Mouse (Mus musculus) limb, embryonic 13.5 days (tissue): ENCODE results near the gene Asmt. TPM values are rescaled to one million over a fixed set of nuclear protein-coding genes. Genes with fewer than 3 reads are reported as not detected.
A peak's percentile ranks its signal among the peaks of the same experiment; 100 is the strongest.

Source experiments
- ATAC-seq: fragments of 200-750 bp; cut with Nextera tagmentation; 2 replicates; pipeline ENCODE4 v1.8.0; 2017; ENCODE audit warnings: low read depth, moderate number of reproducible peaks, moderate TSS enrichment; ENCODE audit not compliant: low FRiP score
- H3K27ac ChIP-seq: fragments of 300-500 bp; sonication (generic); 2 replicates; pipeline ENCODE4 v1.5.1; 2015; ENCODE audit warnings: inconsistent platforms, mild to moderate bottlenecking, moderate library complexity
- H3K27me3 ChIP-seq: fragments of 300-500 bp; sonication (generic); 2 replicates; pipeline ENCODE4 v1.6.1; 2015; ENCODE audit warnings: mild to moderate bottlenecking, inconsistent platforms
- H3K36me3 ChIP-seq: fragments of 300-500 bp; sonication (generic); 2 replicates; pipeline ENCODE4 v1.6.1; 2015; ENCODE audit warnings: inconsistent platforms, mild to moderate bottlenecking, moderate library complexity
- H3K4me1 ChIP-seq: fragments of 300-500 bp; sonication (generic); 2 replicates; pipeline ENCODE4 v1.6.1; 2015; ENCODE audit warnings: inconsistent platforms
- H3K4me2 ChIP-seq: fragments of 300-500 bp; sonication (generic); replicated peaks from 2 replicates; pipeline ENCODE4 v1.6.1; 2015; ENCODE audit warnings: inconsistent platforms, mild to moderate bottlenecking, moderate library complexity
- H3K4me3 ChIP-seq: fragments of 300-500 bp; sonication (generic); 2 replicates; pipeline ENCODE4 v1.5.1; 2015; ENCODE audit warnings: moderate library complexity, mild to moderate bottlenecking, inconsistent platforms
- H3K9ac ChIP-seq: fragments of 300-500 bp; sonication (generic); 2 replicates; pipeline ENCODE4 v1.6.1; 2015; ENCODE audit warnings: mild to moderate bottlenecking, inconsistent platforms
- H3K9me3 ChIP-seq: fragments of 300-500 bp; sonication (generic); 2 replicates; pipeline ENCODE4 v1.6.1; 2016; ENCODE audit warnings: inconsistent platforms
- WGBS: fragments of 180-500 bp; shearing (Covaris S2); methylation state at CpG from one replicate; pipeline ENCODE4 v1.1.7; 2015; 5-methylcytosine and 5-hydroxymethylcytosine counted together
- polyA plus RNA-seq: library from polyadenylated mRNA; unstranded; fragments of >200 nt; fragmentation: Nextera tagmentation; extraction: Ambion mirVana; gene quantifications from 2 replicates; pipeline ENCODE4 v1.2.1, GENCODE M21; 2015

The Asmt gene
- polyA plus RNA-seq = not detected in 2 replicates

GRCm38 (mm10) chrX:170672594-170673092 is at the start of gene Asmt:
Asmt (plus strand) TSS chrX:170672644.
- Histone ChIP-seq H3K36me3 (peaks cover 40% of the 10 kb centered on the region), H3K9ac (no peak within 1 kb of the TSS)

DNA sequence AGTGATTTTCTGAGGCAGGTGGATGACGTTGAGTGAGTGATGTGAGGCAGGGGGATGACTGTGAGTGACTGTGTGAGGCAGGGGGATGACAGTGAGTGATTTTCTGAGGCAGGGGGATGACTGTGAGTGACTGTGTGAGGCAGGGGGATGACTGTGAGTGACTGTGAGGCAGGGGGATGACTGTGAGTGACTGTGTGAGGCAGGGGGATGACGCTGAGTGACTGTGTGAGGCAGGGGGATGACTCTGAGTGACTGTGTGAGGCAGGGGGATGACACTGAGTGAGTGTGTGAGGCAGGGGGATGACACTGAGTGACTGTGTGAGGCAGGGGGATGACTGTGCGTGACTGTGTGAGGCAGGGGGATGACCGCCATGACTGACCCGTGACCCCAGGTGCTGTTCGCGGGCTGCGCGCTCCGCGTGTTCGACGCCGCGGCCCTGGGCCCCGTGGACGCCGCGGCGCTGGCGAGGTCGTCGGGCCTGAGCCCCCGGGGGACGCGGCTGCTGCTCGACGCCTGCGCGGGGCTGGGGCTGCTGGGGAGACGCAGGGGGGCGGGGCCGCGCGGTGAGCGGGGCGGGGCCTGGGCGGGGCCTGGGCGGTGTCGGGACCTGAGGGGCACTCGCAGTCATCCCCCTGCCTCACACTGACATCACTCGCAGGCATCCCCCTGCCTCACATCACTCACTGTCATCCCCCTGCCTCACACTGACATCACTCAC is 948 bp downstream of the Asmt start:
- H3K4me1 ChIP-seq = no peaks in the 10 kb centered on the region
- no peak overlapping the region for H3K27ac ChIP-seq
- no peak overlapping the region for H3K4me2 ChIP-seq
- 70% methylated on average over 37 of the region's 42 CpGs for WGBS
- no peaks in the 10 kb centered on the region for H3K27me3 ChIP-seq
- H3K9me3 ChIP-seq = peaks cover 53% of the 10 kb centered on the region
- peaks cover 40% of the 10 kb centered on the region for H3K36me3 ChIP-seq
- H3K9ac ChIP-seq = no peak overlapping the region
- peak; percentile 78 for ATAC-seq
- H3K4me3 ChIP-seq = no peak overlapping the region

More at GRCm38 (mm10) chrX:170672594-170673092, at the start of gene Asmt:
- ATAC-seq = 0 out of 2 replicates have a peak, but pooled peaks have one; percentile 44
- Histone ChIP-seq H3K4me2 (no peak within 1 kb of the TSS), H3K9me3 (peaks cover 50% of the 10 kb centered on the region), H3K27me3 (no peaks in the 10 kb centered on the region), H3K4me3 (no peak within 1 kb of the TSS), H3K4me1 (no peaks in the 10 kb centered on the region), H3K27ac (no peak within 1 kb of the TSS)
- WGBS = 96% methylated on average over 13 of the region's 16 CpGs

DNA sequence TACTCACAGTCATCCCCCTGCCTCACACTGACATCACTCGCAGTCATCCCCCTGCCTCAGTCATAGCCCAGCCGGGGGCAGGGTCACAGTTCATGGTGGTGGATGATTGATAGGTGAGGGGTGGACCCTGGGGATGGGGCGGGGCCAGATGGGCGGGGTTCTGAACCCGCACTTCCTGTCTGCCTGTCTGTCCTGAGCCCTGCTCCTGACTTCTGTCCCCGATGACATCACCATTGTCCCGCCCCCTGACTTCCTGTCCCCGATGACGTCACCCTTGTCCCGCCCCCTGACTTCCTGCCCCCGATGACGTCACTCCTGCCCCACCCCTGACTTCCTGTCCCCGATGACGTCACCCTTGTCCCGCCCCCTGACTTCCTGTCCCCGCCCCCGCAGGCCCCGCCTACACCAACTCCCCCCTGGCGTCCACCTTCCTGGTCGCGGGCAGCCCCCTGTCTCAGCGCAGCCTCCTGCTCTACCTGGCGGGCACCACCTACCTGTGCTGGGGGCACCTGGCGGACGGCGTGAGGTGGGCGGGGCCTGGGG is 1.9 kb downstream of the Asmt start:
- Histone ChIP-seq H3K9ac (no peak overlapping the region), H3K4me1 (no peaks in the 10 kb centered on the region), H3K9me3 (peaks cover 53% of the 10 kb centered on the region), H3K27me3 (no peaks in the 10 kb centered on the region), H3K27ac (no peak overlapping the region), H3K4me2 (no peak overlapping the region), H3K36me3 (peaks cover 40% of the 10 kb centered on the region), H3K4me3 (no peak overlapping the region)
- peak; percentile 69; the same call in 1 of the 2 replicates for ATAC-seq
- 81% methylated on average over 27 of the region's 27 CpGs for WGBS

DNA sequence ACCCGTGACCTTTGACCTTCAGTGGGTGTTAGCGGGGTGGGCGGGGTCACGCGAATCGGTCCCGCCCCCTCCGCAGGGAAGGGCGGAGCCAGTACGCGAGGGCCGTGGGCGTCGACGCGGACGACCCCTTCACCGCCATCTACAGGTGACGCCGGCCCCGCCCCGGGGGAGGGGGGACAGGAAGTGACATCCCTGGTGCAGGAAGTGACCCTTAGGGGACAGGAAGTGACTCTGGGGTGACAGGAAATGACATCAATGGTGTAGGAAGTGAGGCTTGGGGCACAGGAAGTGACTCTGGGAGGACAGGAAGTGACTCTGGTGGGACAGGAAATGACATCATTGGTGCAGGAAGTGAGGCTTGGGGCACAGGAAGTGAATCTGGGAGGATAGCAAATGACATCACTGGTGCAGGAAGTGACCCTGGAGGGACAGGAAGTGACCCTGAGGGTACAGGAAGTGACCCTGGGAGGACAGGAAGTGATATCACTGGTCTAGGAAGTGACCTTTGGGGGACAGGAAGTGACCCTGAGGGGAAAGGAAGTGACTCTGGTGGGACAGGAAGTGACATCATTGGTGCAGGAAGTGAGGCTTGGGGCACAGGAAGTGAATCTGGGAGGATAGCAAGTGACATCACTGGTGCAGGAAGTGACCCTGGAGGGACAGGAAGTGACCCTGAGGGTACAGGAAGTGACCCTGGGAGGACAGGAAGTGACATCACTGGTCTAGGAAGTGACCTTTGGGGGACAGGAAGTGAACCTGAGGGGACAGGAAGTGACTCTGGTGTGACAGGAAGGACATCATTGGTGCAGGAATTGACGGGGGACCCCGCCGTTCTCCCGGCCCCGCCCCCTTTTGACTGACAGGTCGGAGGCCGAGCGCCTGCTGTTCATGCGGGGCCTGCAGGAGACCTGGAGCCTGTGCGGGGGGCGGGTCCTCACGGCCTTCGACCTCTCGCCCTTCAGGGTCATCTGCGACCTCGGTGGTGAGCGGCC is 2.7 kb downstream of the Asmt start:
- no peaks in the 10 kb centered on the region for H3K27me3 ChIP-seq
- H3K4me3 ChIP-seq = no peak overlapping the region
- ATAC-seq = peak; percentile 46; the same call in 1 of the 2 replicates
- no peak overlapping the region for H3K9ac ChIP-seq
- WGBS = 93% methylated on average over 39 of the region's 39 CpGs
- H3K9me3 ChIP-seq = peaks cover 53% of the 10 kb centered on the region
- H3K4me1 ChIP-seq = no peaks in the 10 kb centered on the region
- H3K27ac ChIP-seq = no peak overlapping the region
- no peak overlapping the region for H3K4me2 ChIP-seq
- H3K36me3 ChIP-seq = peaks cover 40% of the 10 kb centered on the region

DNA sequence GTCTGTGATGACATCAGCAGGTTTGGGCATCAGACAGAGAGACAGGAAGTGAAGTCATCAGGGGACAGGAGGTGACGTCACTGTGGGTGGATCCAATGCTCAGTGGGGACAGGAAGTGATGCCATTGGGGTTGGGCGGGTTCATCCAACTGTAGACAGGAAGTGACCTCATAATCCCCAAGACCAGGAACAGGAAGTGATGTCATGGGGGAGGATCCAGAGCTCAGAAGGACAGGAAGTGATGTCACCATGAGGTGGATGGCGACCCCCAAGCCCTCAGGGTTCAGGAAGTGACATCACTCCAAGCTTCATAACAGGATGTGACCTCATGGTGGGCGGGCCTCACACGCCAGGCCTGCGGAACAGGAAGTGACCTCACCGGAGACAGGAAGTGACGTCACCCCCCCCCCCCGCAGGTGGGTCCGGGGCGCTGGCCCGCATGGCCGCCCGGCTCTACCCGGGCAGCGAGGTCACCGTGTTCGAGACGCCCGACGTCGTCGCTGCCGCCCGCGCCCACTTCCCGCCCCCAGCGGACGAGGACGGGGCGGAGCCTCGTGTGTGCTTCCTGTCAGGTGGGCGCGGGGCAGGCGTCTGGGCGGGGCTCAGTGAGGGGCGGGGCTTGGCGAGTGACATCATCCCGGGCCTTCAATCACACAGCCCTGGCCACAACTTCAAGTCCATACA is 3.6 kb downstream of the Asmt start:
- 94% methylated on average over 32 of the region's 39 CpGs for WGBS
- Histone ChIP-seq H3K9me3 (peaks cover 53% of the 10 kb centered on the region), H3K27me3 (no peaks in the 10 kb centered on the region), H3K36me3 (peaks cover 40% of the 10 kb centered on the region), H3K27ac (no peak overlapping the region), H3K9ac (no peak overlapping the region), H3K4me2 (no peak overlapping the region), H3K4me3 (no peak overlapping the region), H3K4me1 (no peaks in the 10 kb centered on the region)
- ATAC-seq = peak; percentile 22; the same call in 1 of the 2 replicates

GRCm38 (mm10) chrX:170676606-170677239 is 4.3 kb downstream of the Asmt start:
- H3K9ac ChIP-seq = no peak overlapping the region
- no peak overlapping the region for H3K27ac ChIP-seq
- H3K36me3 ChIP-seq = peaks cover 40% of the 10 kb centered on the region
- 94% methylated on average over 67 of the region's 67 CpGs for WGBS
- no peak overlapping the region for H3K4me2 ChIP-seq
- H3K4me3 ChIP-seq = no peak overlapping the region
- ATAC-seq = 0 out of 2 replicates have a peak, but pooled peaks have one; percentile 5
- peaks cover 53% of the 10 kb centered on the region for H3K9me3 ChIP-seq
- no peaks in the 10 kb centered on the region for H3K27me3 ChIP-seq
- H3K4me1 ChIP-seq = no peaks in the 10 kb centered on the region

DNA sequence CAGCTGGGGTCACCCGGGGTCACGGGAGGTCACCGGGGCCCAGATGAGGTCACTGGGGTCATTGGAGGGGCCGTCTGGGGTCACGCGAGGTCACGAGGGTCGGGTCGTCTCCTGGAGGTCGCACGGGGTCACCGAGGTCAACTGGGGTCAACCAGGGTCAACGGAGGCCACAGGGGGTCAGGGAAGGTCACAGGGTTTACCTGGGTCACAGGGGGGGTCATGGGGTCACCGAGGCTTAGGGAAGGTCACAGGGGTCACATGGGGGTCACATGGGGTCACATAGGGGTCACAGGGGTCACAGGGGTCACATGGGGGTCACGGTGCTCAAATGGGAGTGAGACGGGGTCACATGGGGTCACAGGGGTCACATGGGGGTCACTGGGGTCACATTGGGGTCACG is 4.8 kb downstream of the Asmt start:
- Histone ChIP-seq H3K9ac (no peak overlapping the region), H3K4me1 (no peaks in the 10 kb centered on the region), H3K4me2 (no peak overlapping the region), H3K9me3 (peaks cover 53% of the 10 kb centered on the region), H3K36me3 (peaks cover 40% of the 10 kb centered on the region), H3K27ac (no peak overlapping the region), H3K4me3 (no peak overlapping the region), H3K27me3 (no peaks in the 10 kb centered on the region)
- no peak for ATAC-seq
- 94% methylated on average over 17 of the region's 17 CpGs for WGBS

DNA sequence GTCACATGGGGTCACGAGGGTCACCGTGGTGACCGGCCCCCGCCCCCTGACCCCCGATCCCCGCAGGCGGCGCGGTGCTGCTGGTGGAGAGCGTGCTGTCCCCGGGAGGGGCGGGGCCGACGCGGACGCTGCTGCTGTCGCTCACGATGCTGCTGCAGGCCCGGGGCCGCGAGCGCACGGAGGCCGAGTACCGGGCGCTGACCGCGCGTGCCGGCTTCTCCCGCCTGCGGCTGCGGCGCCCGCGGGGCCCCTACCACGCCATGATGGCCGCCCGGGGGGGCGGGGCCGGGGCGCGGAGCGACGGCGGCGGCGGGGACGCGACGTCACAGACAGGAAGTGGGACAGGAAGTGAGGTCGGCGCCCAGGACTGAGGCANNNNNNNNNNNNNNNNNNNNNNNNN is 5.2 kb downstream of the Asmt start:
- ATAC-seq = no peak
- H3K4me2 ChIP-seq = no peak overlapping the region
- H3K9me3 ChIP-seq = peaks cover 50% of the 10 kb centered on the region
- H3K36me3 ChIP-seq = peaks cover 37% of the 10 kb centered on the region
- H3K9ac ChIP-seq = no peak overlapping the region
- H3K27ac ChIP-seq = no peak overlapping the region
- no peaks in the 10 kb centered on the region for H3K27me3 ChIP-seq
- no peaks in the 10 kb centered on the region for H3K4me1 ChIP-seq
- WGBS = 97% methylated on average over 50 of the region's 53 CpGs
- H3K4me3 ChIP-seq = no peak overlapping the region
